Mouse (Mus musculus) C2C12 (cell line): ENCODE results near the gene Elof1. TPM values are rescaled to one million over a fixed set of nuclear protein-coding genes. Genes with fewer than 3 reads are reported as not detected.
"Not testable (repeated sequence)": the region's sequence is repeated elsewhere in the genome, so short reads cannot be mapped to it uniquely, and the experiment has no call there.

Experiments used
- H3K27me3 ChIP-seq: one replicate; pipeline ENCODE4 v1.6.1; 2011; ENCODE audit not compliant: control insufficient read depth, insufficient read depth, insufficient read length
- H3K36me3 ChIP-seq: one replicate; pipeline ENCODE4 v1.6.1; 2011; ENCODE audit not compliant: control insufficient read depth, insufficient read depth
- H3K4me3 ChIP-seq: one replicate; pipeline ENCODE4 v1.5.1; 2011; ENCODE audit warnings: mild to moderate bottlenecking, control low read depth; ENCODE audit not compliant: poor library complexity, insufficient read depth, severe bottlenecking
- H3K79me2 ChIP-seq: one replicate; pipeline ENCODE4 v1.6.1; 2011; ENCODE audit not compliant: control insufficient read depth, insufficient read depth
- H3K79me3 ChIP-seq: one replicate; pipeline ENCODE4 v1.6.1; 2011; ENCODE audit warnings: low read depth, control low read depth
- H3ac ChIP-seq: one replicate; pipeline ENCODE3; 2011; ENCODE audit warnings: low read depth; ENCODE audit not compliant: control insufficient read depth, insufficient read length
- CEBPB ChIP-seq: IDR thresholded peaks from one replicate; pipeline ENCODE4 v1.6.1; 2011; ENCODE audit warnings: low read depth, mild to moderate bottlenecking, control low read depth, moderate library complexity
- CTCF ChIP-seq: IDR thresholded peaks from one replicate; pipeline ENCODE4 v1.5.1; 2011; ENCODE audit not compliant: control insufficient read depth, insufficient read depth, insufficient read length
- FOSL1 ChIP-seq: IDR thresholded peaks from one replicate; pipeline ENCODE4 v1.8.0; 2011; ENCODE audit warnings: mild to moderate bottlenecking, low read length; ENCODE audit not compliant: poor library complexity, insufficient read depth, severe bottlenecking
- MAX ChIP-seq: IDR thresholded peaks from one replicate; pipeline ENCODE4 v1.6.1; 2011; ENCODE audit warnings: mild to moderate bottlenecking, control low read depth
- MYOD1 ChIP-seq: IDR thresholded peaks from one replicate; pipeline ENCODE4 v1.6.1; 2011; ENCODE audit warnings: low read depth; ENCODE audit not compliant: control insufficient read depth, insufficient read length
- MYOG ChIP-seq: IDR thresholded peaks from one replicate; pipeline ENCODE4 v1.6.1; 2011; ENCODE audit not compliant: control insufficient read depth, insufficient read length; ENCODE audit errors: extremely low read depth
- USF1 ChIP-seq: IDR thresholded peaks from one replicate; pipeline ENCODE4 v1.6.1; 2011; ENCODE audit warnings: low read depth, mild to moderate bottlenecking, control low read depth, moderate library complexity
- polyA plus RNA-seq: library from polyadenylated mRNA; unstranded; fragments of >200 nt; fragmentation: generic; extraction: Trizol; gene quantifications from one replicate; pipeline ENCODE4 v1.2.1, GENCODE M21; 2012; ENCODE audit warnings: missing spikeins

The Elof1 gene
- polyA plus RNA-seq, 1 experiment = 183 TPM

- H3K27me3 ChIP-seq = no peaks in the 10 kb centered on the region
- no peaks in the 10 kb centered on the region for H3K36me3 ChIP-seq
- no peaks in the 10 kb centered on the region for H3K79me3 ChIP-seq
- TF ChIP-seq MAX (no peak), FOSL1 (no peak), CTCF (no peak), MYOD1 (no peak), USF1 (no peak), MYOG (no peak), CEBPB (no peak)
- H3ac ChIP-seq = no peak overlapping the region
- H3K79me2 ChIP-seq = no peaks in the 10 kb centered on the region
- H3K4me3 ChIP-seq = no peak overlapping the region
Observed at GRCm38 (mm10) chr9:22153810-22154209, 36.8 kb upstream of the Elof1 start.

GRCm38 (mm10) chr9:22150946-22151345 lies 34.0 kb upstream of the Elof1 start:
- Histone ChIP-seq H3K36me3 (no peaks in the 10 kb centered on the region), H3K27me3 (no peaks in the 10 kb centered on the region), H3ac (no peak overlapping the region), H3K4me3 (no peak overlapping the region), H3K79me3 (no peaks in the 10 kb centered on the region), H3K79me2 (no peaks in the 10 kb centered on the region)
- no peak for TF ChIP-seq MYOD1

GRCm38 (mm10) chr9:22150249-22150693 lies 33.3 kb upstream of the Elof1 start:
- H3ac ChIP-seq, H3K27me3 ChIP-seq, H3K79me2 ChIP-seq, H3K36me3 ChIP-seq, H3K4me3 ChIP-seq, H3K79me3 ChIP-seq: not testable (repeated sequence)

- Histone ChIP-seq H3K4me3 (no peak overlapping the region), H3K79me2 (no peaks in the 10 kb centered on the region)
- TF ChIP-seq USF1 (no peak), CEBPB (no peak), MYOD1 (no peak), MYOG (no peak)
Observed at GRCm38 (mm10) chr9:22149426-22150248, 32.7 kb upstream of the Elof1 start.

GRCm38 (mm10) chr9:22144304-22144965 lies 27.5 kb upstream of the Elof1 start:
- H3K36me3 ChIP-seq = no peaks in the 10 kb centered on the region

More at GRCm38 (mm10) chr9:22149426-22150248, 32.7 kb upstream of the Elof1 start:
- no peaks in the 10 kb centered on the region for H3K36me3 ChIP-seq
- H3K27me3 ChIP-seq = no peaks in the 10 kb centered on the region
- H3ac ChIP-seq = no peak overlapping the region
- no peaks in the 10 kb centered on the region for H3K79me3 ChIP-seq

More at GRCm38 (mm10) chr9:22144304-22144965, 27.5 kb upstream of the Elof1 start:
- TF ChIP-seq USF1 (no peak), MAX (no peak), CTCF (no peak), MYOG (no peak), FOSL1 (no peak), MYOD1 (no peak), CEBPB (no peak)
- no peaks in the 10 kb centered on the region for H3K79me3 ChIP-seq
- no peak overlapping the region for H3ac ChIP-seq
- H3K4me3 ChIP-seq = no peak overlapping the region
- no peaks in the 10 kb centered on the region for H3K79me2 ChIP-seq
- H3K27me3 ChIP-seq = no peaks in the 10 kb centered on the region
